Comparison of ENCODE assay signal across 22 mouse cellular contexts in the genomic region with DNA sequence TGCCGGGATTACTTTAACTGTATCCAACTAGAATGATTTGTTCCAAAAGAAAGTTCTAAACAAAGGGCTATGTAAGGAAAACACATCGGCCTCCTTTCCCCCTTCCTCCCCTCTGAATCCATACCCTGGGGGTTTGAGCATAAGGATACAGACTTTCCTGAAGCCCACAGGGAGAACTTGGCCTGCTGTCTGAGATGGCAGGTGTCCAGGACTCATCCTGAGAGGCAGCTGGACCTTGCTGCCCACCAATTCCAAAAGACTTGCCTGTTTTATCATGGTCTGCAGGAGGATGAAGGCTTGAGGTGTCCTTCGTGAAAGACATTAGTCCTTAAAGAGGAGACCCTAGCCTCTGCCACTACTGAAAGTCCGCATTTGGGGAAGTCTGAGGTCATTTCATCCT.
DNase-seq lines count a peak whose midpoint lies in the region; ATAC-seq and TF ChIP-seq lines count a peak whose summit lies in the region.
"Had no signal": no experiment of that assay in that cellular context is flagged by ENCODE, and none has a peak within 500 bp of the region (broad histone marks: within the 10 kb centered on the region; RNA-seq: fewer than 3 reads in every experiment).

No protein-coding gene starts in this region.

- WGBS in hindbrain, postnatal 0 days = 67% methylated on average over 4 of the region's 4 CpGs
- 82% methylated on average over 4 of the region's 4 CpGs for WGBS in hindbrain, embryonic 13.5 days
- 72% methylated on average over 4 of the region's 4 CpGs for WGBS in midbrain, postnatal 0 days
- WGBS in midbrain, embryonic 13.5 days = 71% methylated on average over 4 of the region's 4 CpGs

- no peak overlapping the region for H3K9ac ChIP-seq in hindbrain, postnatal 0 days (replicated peaks; ENCODE audit: low read length)
- no peak overlapping the region for H3K9ac ChIP-seq in hindbrain, embryonic 13.5 days
- no peak overlapping the region for H3K9ac ChIP-seq in midbrain, postnatal 0 days (replicated peaks; ENCODE audit: low read length, poor library complexity, severe bottlenecking)
- H3K9ac ChIP-seq in midbrain, embryonic 13.5 days (replicated peaks) = no peak overlapping the region
- H3K9ac ChIP-seq: embryonic facial prominence, embryonic 12.5 days; forebrain, embryonic 13.5 days; forebrain, embryonic 15.5 days; forebrain, postnatal 0 days had no signal

- H3K36me3 ChIP-seq in hindbrain, postnatal 0 days (ENCODE audit: insufficient read depth, low read length) = no peaks in the 10 kb centered on the region
- H3K36me3 ChIP-seq in hindbrain, embryonic 13.5 days = no peaks in the 10 kb centered on the region
- H3K36me3 ChIP-seq in midbrain, postnatal 0 days (ENCODE audit: insufficient read depth, low read length) = no peaks in the 10 kb centered on the region
- no peaks in the 10 kb centered on the region for H3K36me3 ChIP-seq in midbrain, embryonic 13.5 days
- H3K36me3 ChIP-seq: embryonic facial prominence, embryonic 10.5 days; embryonic facial prominence, embryonic 12.5 days; forebrain, embryonic 15.5 days; G1E had no signal

- H3K4me1 ChIP-seq in hindbrain, postnatal 0 days (ENCODE audit: insufficient read depth, low read length) = no peaks in the 10 kb centered on the region
- peaks cover 17% of the 10 kb centered on the region for H3K4me1 ChIP-seq in hindbrain, embryonic 13.5 days (replicated peaks)
- H3K4me1 ChIP-seq in midbrain, postnatal 0 days (ENCODE audit: insufficient read depth, low read length) = no peaks in the 10 kb centered on the region
- peaks cover 12% of the 10 kb centered on the region; the same call in 1 of the 2 replicates for H3K4me1 ChIP-seq in midbrain, embryonic 13.5 days (replicated peaks)
- H3K4me1 ChIP-seq: embryonic facial prominence, embryonic 10.5 days; embryonic facial prominence, embryonic 12.5 days had no signal

- peak; percentile 81 to 84 for DNase-seq in cerebellum, postnatal 10 days
- DNase-seq in cerebellum, adult 11-12 months = no peak
- DNase-seq in hindbrain, postnatal 0 days (ENCODE audit: low spot score) = peak; percentile 41
- DNase-seq in midbrain, postnatal 0 days (ENCODE audit: low spot score) = peak; percentile 37
- DNase-seq: adrenal gland, adult 8-10 months; adrenal gland, postnatal 14 days; adrenal gland, postnatal 36 days; B cell, adult 2 months; cerebellum, adult 18-20 months; cerebellum, adult 8-10 months; cerebellum, postnatal 25 days; forebrain, postnatal 0 days had no signal

- no peak for ATAC-seq in hindbrain, postnatal 0 days
- ATAC-seq in hindbrain, embryonic 13.5 days (ENCODE audit: low FRiP score) = no peak
- ATAC-seq in midbrain, postnatal 0 days (ENCODE audit: low FRiP score) = no peak
- ATAC-seq in midbrain, embryonic 13.5 days = no peak
- ATAC-seq: activated CD4-positive, CD25-positive, alpha-beta regulatory T cell, adult 4 months; CD4-positive, CD25-positive, alpha-beta regulatory T cell, adult 4 months; forebrain, embryonic 13.5 days; forebrain, embryonic 15.5 days; forebrain, postnatal 0 days; Patski had no signal

- no peak overlapping the region for H3K27ac ChIP-seq in hindbrain, postnatal 0 days
- H3K27ac ChIP-seq in hindbrain, embryonic 13.5 days = no peak overlapping the region
- H3K27ac ChIP-seq in midbrain, postnatal 0 days (ENCODE audit: low read depth, low read length) = no peak overlapping the region
- H3K27ac ChIP-seq in midbrain, embryonic 13.5 days = no peak overlapping the region
- H3K27ac ChIP-seq: embryonic facial prominence, embryonic 10.5 days; embryonic facial prominence, embryonic 12.5 days; forebrain, embryonic 13.5 days; forebrain, embryonic 15.5 days had no signal

- no peak overlapping the region for H3K4me2 ChIP-seq in hindbrain, postnatal 0 days (ENCODE audit: low read depth, low read length)
- no peak overlapping the region for H3K4me2 ChIP-seq in hindbrain, embryonic 13.5 days
- no peak overlapping the region for H3K4me2 ChIP-seq in midbrain, postnatal 0 days (ENCODE audit: low read depth, low read length, poor library complexity, severe bottlenecking)
- H3K4me2 ChIP-seq in midbrain, embryonic 13.5 days (replicated peaks) = no peak overlapping the region
- H3K4me2 ChIP-seq: embryonic facial prominence, embryonic 12.5 days; forebrain, embryonic 13.5 days; forebrain, embryonic 15.5 days had no signal

- H3K9me3 ChIP-seq in hindbrain, postnatal 0 days (ENCODE audit: low read length) = no peaks in the 10 kb centered on the region
- no peaks in the 10 kb centered on the region for H3K9me3 ChIP-seq in hindbrain, embryonic 13.5 days
- H3K9me3 ChIP-seq in midbrain, postnatal 0 days (ENCODE audit: low read length) = no peaks in the 10 kb centered on the region
- H3K9me3 ChIP-seq in midbrain, embryonic 13.5 days = no peaks in the 10 kb centered on the region
- H3K9me3 ChIP-seq: embryonic facial prominence, embryonic 10.5 days; embryonic facial prominence, embryonic 12.5 days; forebrain, embryonic 13.5 days; forebrain, embryonic 15.5 days; G1E had no signal

- TF ChIP-seq CTCF in hindbrain, postnatal 0 days (IDR thresholded peaks at IDR 0.05; ENCODE audit: low read depth) = no peak
- no peak for TF ChIP-seq CTCF in midbrain, postnatal 0 days (IDR thresholded peaks at IDR 0.05)

- no peaks in the 10 kb centered on the region for H3K27me3 ChIP-seq in hindbrain, postnatal 0 days (ENCODE audit: insufficient read depth, low read length)
- peaks cover 36% of the 10 kb centered on the region; the same call in 1 of the 2 replicates for H3K27me3 ChIP-seq in hindbrain, embryonic 13.5 days
- H3K27me3 ChIP-seq in midbrain, postnatal 0 days (ENCODE audit: insufficient read depth, low read length) = no peaks in the 10 kb centered on the region; the same call in 1 of the 2 replicates
- H3K27me3 ChIP-seq in midbrain, embryonic 13.5 days = peaks cover 28% of the 10 kb centered on the region
- H3K27me3 ChIP-seq: forebrain, embryonic 15.5 days had no signal

- H3K4me3 ChIP-seq in hindbrain, postnatal 0 days (ENCODE audit: low read length) = no peak overlapping the region
- H3K4me3 ChIP-seq in hindbrain, embryonic 13.5 days = no peak overlapping the region
- H3K4me3 ChIP-seq in midbrain, postnatal 0 days (ENCODE audit: low read depth, low read length) = no peak overlapping the region
- H3K4me3 ChIP-seq in midbrain, embryonic 13.5 days (replicated peaks) = no peak overlapping the region
- H3K4me3 ChIP-seq: embryonic facial prominence, embryonic 10.5 days; embryonic facial prominence, embryonic 12.5 days; forebrain, embryonic 13.5 days; forebrain, embryonic 15.5 days had no signal
